Mouse (Mus musculus): ENCODE measurements around the gene Tmem37. TPM values are rescaled to one million over a fixed set of nuclear protein-coding genes. Genes with fewer than 3 reads are reported as not detected.

Tmem37 gene
- polyA plus RNA-seq, 1 experiment from 2014 or later: 166 TPM

- Histone ChIP-seq H3K27me3 (ENCODE audit: insufficient read depth, low read length) (no peaks in the 10 kb centered on the region), H3K36me3 (ENCODE audit: insufficient read depth, low read length) (no peaks in the 10 kb centered on the region), H3K4me1 (replicated peaks; ENCODE audit: insufficient read depth, low read length) (peaks cover 24% of the 10 kb centered on the region), H3K27ac (peak overlapping the region; percentile 54; the same call in 1 of the 2 replicates), H3K9me3 (replicated peaks; ENCODE audit: low read length) (no peaks in the 10 kb centered on the region), H3K4me2 (ENCODE audit: low read length) (no peak overlapping the region), H3K4me3 (replicated peaks; ENCODE audit: low read depth, low read length) (no peak overlapping the region), H3K9ac (ENCODE audit: low read depth, low read length) (no peak overlapping the region)
- ATAC-seq (replicated peaks; ENCODE audit: low FRiP score, low read depth): no peak
- TF ChIP-seq CTCF (IDR thresholded peaks at IDR 0.05; ENCODE audit: low read depth): no peak
- no peak for DNase-seq (ENCODE audit: low spot score)
- WGBS: 53% methylated on average over 6 of the region's 6 CpGs
Measured at GRCm38 (mm10) chr1:120055475-120055874, 18.4 kb downstream of the Tmem37 start.

GRCm38 (mm10) chr1:120054997-120055396 is 18.9 kb downstream of the Tmem37 start:
- ATAC-seq (replicated peaks; ENCODE audit: low FRiP score, low read depth): no peak
- no peaks in the 10 kb centered on the region for H3K27me3 ChIP-seq (ENCODE audit: insufficient read depth, low read length)

GRCm38 (mm10) chr1:120051070-120051469 is 22.8 kb downstream of the Tmem37 start:
- Histone ChIP-seq H3K36me3 (ENCODE audit: insufficient read depth, low read length) (no peaks in the 10 kb centered on the region), H3K27ac (no peak overlapping the region), H3K9me3 (replicated peaks; ENCODE audit: low read length) (no peaks in the 10 kb centered on the region), H3K27me3 (ENCODE audit: insufficient read depth, low read length) (no peaks in the 10 kb centered on the region), H3K4me1 (replicated peaks; ENCODE audit: insufficient read depth, low read length) (0 out of 2 replicates have a peak, but pooled peaks cover 6% of the 10 kb centered on the region), H3K4me3 (replicated peaks; ENCODE audit: low read depth, low read length) (no peak overlapping the region), H3K4me2 (ENCODE audit: low read length) (no peak overlapping the region), H3K9ac (ENCODE audit: low read depth, low read length) (no peak overlapping the region)
- no peak for TF ChIP-seq CTCF (IDR thresholded peaks at IDR 0.05; ENCODE audit: low read depth)
- 13% methylated on average over 1 of the region's 1 CpGs for WGBS
- ATAC-seq (replicated peaks; ENCODE audit: low FRiP score, low read depth): 0 out of 2 replicates have a peak, but pooled peaks have one; percentile 53
- peak; percentile 50 for DNase-seq (ENCODE audit: low spot score)

More at GRCm38 (mm10) chr1:120054997-120055396, 18.9 kb downstream of the Tmem37 start:
- peak; percentile 55 for DNase-seq (ENCODE audit: low spot score)
- WGBS: 44% methylated on average over 6 of the region's 6 CpGs
- no peak for TF ChIP-seq CTCF (IDR thresholded peaks at IDR 0.05; ENCODE audit: low read depth)
- H3K4me2 ChIP-seq (ENCODE audit: low read length): no peak overlapping the region
- peaks cover 24% of the 10 kb centered on the region for H3K4me1 ChIP-seq (replicated peaks; ENCODE audit: insufficient read depth, low read length)
- no peaks in the 10 kb centered on the region for H3K36me3 ChIP-seq (ENCODE audit: insufficient read depth, low read length)
- H3K9ac ChIP-seq (ENCODE audit: low read depth, low read length): no peak overlapping the region
- no peak overlapping the region for H3K4me3 ChIP-seq (replicated peaks; ENCODE audit: low read depth, low read length)
- no peaks in the 10 kb centered on the region for H3K9me3 ChIP-seq (replicated peaks; ENCODE audit: low read length)
- H3K27ac ChIP-seq: peak overlapping the region; percentile 54; the same call in 1 of the 2 replicates

GRCm38 (mm10) chr1:120047325-120047724 is 26.5 kb downstream of the Tmem37 start:
- H3K4me1 ChIP-seq (replicated peaks; ENCODE audit: insufficient read depth, low read length): no peaks in the 10 kb centered on the region
- TF ChIP-seq CTCF (IDR thresholded peaks at IDR 0.05; ENCODE audit: low read depth): no peak
- ATAC-seq (replicated peaks; ENCODE audit: low FRiP score, low read depth): no peak
- DNase-seq (ENCODE audit: low spot score): no peak
- H3K9ac ChIP-seq (ENCODE audit: low read depth, low read length): no peak overlapping the region
- no peaks in the 10 kb centered on the region for H3K27me3 ChIP-seq (ENCODE audit: insufficient read depth, low read length)
- no peak overlapping the region for H3K4me3 ChIP-seq (replicated peaks; ENCODE audit: low read depth, low read length)
- no peaks in the 10 kb centered on the region for H3K36me3 ChIP-seq (ENCODE audit: insufficient read depth, low read length)
- no peaks in the 10 kb centered on the region for H3K9me3 ChIP-seq (replicated peaks; ENCODE audit: low read length)
- H3K27ac ChIP-seq: no peak overlapping the region
- H3K4me2 ChIP-seq (ENCODE audit: low read length): no peak overlapping the region

- no peaks in the 10 kb centered on the region for H3K9me3 ChIP-seq (replicated peaks; ENCODE audit: low read length)
- ATAC-seq (replicated peaks; ENCODE audit: low FRiP score, low read depth) (peak; percentile 64), DNase-seq (ENCODE audit: low spot score) (peak; percentile 21)
- no peak overlapping the region for H3K4me2 ChIP-seq (ENCODE audit: low read length)
- no peaks in the 10 kb centered on the region for H3K4me1 ChIP-seq (replicated peaks; ENCODE audit: insufficient read depth, low read length)
- H3K27ac ChIP-seq: no peak overlapping the region
- no peak for TF ChIP-seq CTCF (IDR thresholded peaks at IDR 0.05; ENCODE audit: low read depth)
- WGBS: 63% methylated on average over 16 of the region's 16 CpGs
- no peaks in the 10 kb centered on the region for H3K36me3 ChIP-seq (ENCODE audit: insufficient read depth, low read length)
- H3K27me3 ChIP-seq (ENCODE audit: insufficient read depth, low read length): no peaks in the 10 kb centered on the region
- no peak overlapping the region for H3K9ac ChIP-seq (ENCODE audit: low read depth, low read length)
- H3K4me3 ChIP-seq (replicated peaks; ENCODE audit: low read depth, low read length): no peak overlapping the region
Measured at GRCm38 (mm10) chr1:120044584-120044983, 29.3 kb downstream of the Tmem37 start.

- H3K9ac ChIP-seq (ENCODE audit: low read depth, low read length): no peak overlapping the region
- H3K4me3 ChIP-seq (replicated peaks; ENCODE audit: low read depth, low read length): no peak overlapping the region
- H3K4me1 ChIP-seq (replicated peaks; ENCODE audit: insufficient read depth, low read length): no peaks in the 10 kb centered on the region
- no peaks in the 10 kb centered on the region for H3K27me3 ChIP-seq (ENCODE audit: insufficient read depth, low read length)
- DNase-seq (ENCODE audit: low spot score) (no peak), ATAC-seq (replicated peaks; ENCODE audit: low FRiP score, low read depth) (no peak)
- no peak for TF ChIP-seq CTCF (IDR thresholded peaks at IDR 0.05; ENCODE audit: low read depth)
- H3K9me3 ChIP-seq (replicated peaks; ENCODE audit: low read length): no peaks in the 10 kb centered on the region
- no peaks in the 10 kb centered on the region for H3K36me3 ChIP-seq (ENCODE audit: insufficient read depth, low read length)
- H3K4me2 ChIP-seq (ENCODE audit: low read length): no peak overlapping the region
- 78% methylated on average over 8 of the region's 8 CpGs for WGBS
- no peak overlapping the region for H3K27ac ChIP-seq
Measured at GRCm38 (mm10) chr1:120042421-120042820, 31.5 kb downstream of the Tmem37 start.

GRCm38 (mm10) chr1:120038594-120038993 is 35.3 kb downstream of the Tmem37 start:
- Histone ChIP-seq H3K4me1 (replicated peaks; ENCODE audit: insufficient read depth, low read length) (no peaks in the 10 kb centered on the region), H3K36me3 (ENCODE audit: insufficient read depth, low read length) (no peaks in the 10 kb centered on the region), H3K9me3 (replicated peaks; ENCODE audit: low read length) (no peaks in the 10 kb centered on the region), H3K27ac (no peak overlapping the region), H3K4me3 (replicated peaks; ENCODE audit: low read depth, low read length) (no peak overlapping the region), H3K4me2 (ENCODE audit: low read length) (no peak overlapping the region), H3K9ac (ENCODE audit: low read depth, low read length) (no peak overlapping the region), H3K27me3 (ENCODE audit: insufficient read depth, low read length) (no peaks in the 10 kb centered on the region)
- no peak for TF ChIP-seq CTCF (IDR thresholded peaks at IDR 0.05; ENCODE audit: low read depth)
- ATAC-seq (replicated peaks; ENCODE audit: low FRiP score, low read depth): no peak
- no peak for DNase-seq (ENCODE audit: low spot score)
- WGBS: 54% methylated on average over 9 of the region's 9 CpGs
